25 mouse cellular contexts compared by ENCODE assay signal in the genomic region with DNA sequence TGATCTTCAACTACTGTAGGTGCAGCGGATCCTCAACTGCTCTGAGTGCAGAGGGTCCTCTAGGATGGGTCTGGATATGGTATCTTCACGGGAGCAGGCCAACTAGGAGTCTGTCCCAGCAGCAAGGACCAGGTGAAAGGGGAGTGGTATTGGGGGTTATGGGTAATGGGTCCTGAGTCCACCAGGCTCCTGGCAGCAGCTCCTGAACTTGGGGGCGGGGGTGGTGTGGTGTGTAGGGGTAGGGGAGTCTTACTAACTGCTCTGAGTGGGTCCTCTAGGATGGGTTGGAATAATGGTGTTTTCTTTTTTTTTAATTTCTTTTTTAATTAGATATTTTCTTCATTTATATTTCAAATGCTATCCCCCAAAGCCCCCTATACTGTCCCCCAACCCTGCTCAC.
DNase-seq lines count a peak whose midpoint lies in the region; ATAC-seq lines count a peak whose summit lies in the region.
"Had no signal": no experiment of that assay in that cellular context is flagged by ENCODE, and none has a peak within 500 bp of the region (broad histone marks: within the 10 kb centered on the region; RNA-seq: fewer than 3 reads in every experiment).

No protein-coding gene starts in this region.

- H3K4me1 ChIP-seq in hindbrain, embryonic 12.5 days, result no peaks in the 10 kb centered on the region
- H3K4me1 ChIP-seq in hindbrain, embryonic 11.5 days (replicated peaks; ENCODE audit: control insufficient read depth, insufficient read depth, low read length), result no peaks in the 10 kb centered on the region
- no peaks in the 10 kb centered on the region for H3K4me1 ChIP-seq in midbrain, embryonic 13.5 days (replicated peaks)
- no peaks in the 10 kb centered on the region for H3K4me1 ChIP-seq in midbrain, embryonic 11.5 days (ENCODE audit: control insufficient read depth, insufficient read depth, low read length)
- no peaks in the 10 kb centered on the region for H3K4me1 ChIP-seq in neural tube, embryonic 11.5 days (ENCODE audit: control insufficient read depth, insufficient read depth, low read length)
- H3K4me1 ChIP-seq in neural tube, embryonic 15.5 days, result no peaks in the 10 kb centered on the region
- H3K4me1 ChIP-seq: embryonic facial prominence, embryonic 15.5 days; hindbrain, embryonic 15.5 days had no signal

- H3K27me3 ChIP-seq in hindbrain, embryonic 12.5 days, result no peaks in the 10 kb centered on the region
- no peaks in the 10 kb centered on the region for H3K27me3 ChIP-seq in hindbrain, embryonic 11.5 days (ENCODE audit: control insufficient read depth, insufficient read depth, low read length)
- no peaks in the 10 kb centered on the region for H3K27me3 ChIP-seq in midbrain, embryonic 13.5 days
- no peaks in the 10 kb centered on the region for H3K27me3 ChIP-seq in midbrain, embryonic 11.5 days (ENCODE audit: control insufficient read depth, insufficient read depth, low read length)
- H3K27me3 ChIP-seq in neural tube, embryonic 11.5 days (ENCODE audit: control insufficient read depth, insufficient read depth, low read length), result no peaks in the 10 kb centered on the region
- no peaks in the 10 kb centered on the region for H3K27me3 ChIP-seq in neural tube, embryonic 15.5 days (replicated peaks)
- H3K27me3 ChIP-seq: embryonic facial prominence, embryonic 15.5 days; heart, embryonic 12.5 days; heart, embryonic 15.5 days; hindbrain, embryonic 15.5 days had no signal

- H3K4me2 ChIP-seq in hindbrain, embryonic 12.5 days (replicated peaks), result no peak overlapping the region
- no peak overlapping the region for H3K4me2 ChIP-seq in hindbrain, embryonic 11.5 days (replicated peaks; ENCODE audit: low read depth, low read length)
- H3K4me2 ChIP-seq in midbrain, embryonic 13.5 days (replicated peaks), result no peak overlapping the region
- H3K4me2 ChIP-seq in midbrain, embryonic 11.5 days, result no peak overlapping the region
- H3K4me2 ChIP-seq in neural tube, embryonic 11.5 days (ENCODE audit: low read depth), result no peak overlapping the region
- H3K4me2 ChIP-seq in neural tube, embryonic 15.5 days, result no peak overlapping the region
- H3K4me2 ChIP-seq: embryonic facial prominence, embryonic 15.5 days; heart, embryonic 12.5 days; heart, embryonic 15.5 days; hindbrain, embryonic 15.5 days had no signal

- no peaks in the 10 kb centered on the region for H3K9me3 ChIP-seq in hindbrain, embryonic 12.5 days (replicated peaks)
- H3K9me3 ChIP-seq in hindbrain, embryonic 11.5 days (ENCODE audit: control insufficient read depth, low read length), result no peaks in the 10 kb centered on the region
- H3K9me3 ChIP-seq in midbrain, embryonic 13.5 days, result no peaks in the 10 kb centered on the region
- no peaks in the 10 kb centered on the region for H3K9me3 ChIP-seq in midbrain, embryonic 11.5 days (ENCODE audit: control insufficient read depth, low read length)
- H3K9me3 ChIP-seq in neural tube, embryonic 11.5 days (ENCODE audit: control insufficient read depth, low read length), result no peaks in the 10 kb centered on the region
- H3K9me3 ChIP-seq in neural tube, embryonic 15.5 days (replicated peaks), result no peaks in the 10 kb centered on the region
- H3K9me3 ChIP-seq: embryonic facial prominence, embryonic 15.5 days; heart, embryonic 12.5 days; heart, embryonic 15.5 days; hindbrain, embryonic 15.5 days had no signal

- peaks cover 11% of the 10 kb centered on the region; the same call in 1 of the 2 replicates for H3K36me3 ChIP-seq in hindbrain, embryonic 12.5 days
- H3K36me3 ChIP-seq in hindbrain, embryonic 11.5 days (ENCODE audit: control insufficient read depth, insufficient read depth, low read length), result no peaks in the 10 kb centered on the region
- H3K36me3 ChIP-seq in midbrain, embryonic 13.5 days, result peaks cover 12% of the 10 kb centered on the region
- no peaks in the 10 kb centered on the region for H3K36me3 ChIP-seq in midbrain, embryonic 11.5 days (ENCODE audit: control insufficient read depth, insufficient read depth, low read length)
- no peaks in the 10 kb centered on the region for H3K36me3 ChIP-seq in neural tube, embryonic 11.5 days (ENCODE audit: control insufficient read depth, insufficient read depth, low read length)
- H3K36me3 ChIP-seq in neural tube, embryonic 15.5 days, result peaks cover 5% of the 10 kb centered on the region; the same call in 1 of the 2 replicates

- 96% methylated on average over 3 of the region's 3 CpGs for WGBS in hindbrain, embryonic 12.5 days
- WGBS in hindbrain, embryonic 11.5 days, result 88% methylated on average over 3 of the region's 3 CpGs
- 97% methylated on average over 3 of the region's 3 CpGs for WGBS in midbrain, embryonic 13.5 days
- 96% methylated on average over 3 of the region's 3 CpGs for WGBS in midbrain, embryonic 11.5 days
- 95% methylated on average over 3 of the region's 3 CpGs for WGBS in neural tube, embryonic 11.5 days
- WGBS in neural tube, embryonic 15.5 days, result 97% methylated on average over 3 of the region's 3 CpGs

- DNase-seq in hindbrain, embryonic 11.5 days (ENCODE audit: low spot score), result no peak
- no peak for DNase-seq in midbrain, embryonic 11.5 days (ENCODE audit: low spot score, missing footprints)
- DNase-seq in neural tube, embryonic 11.5 days (ENCODE audit: low spot score), result peak; percentile 2
- DNase-seq: adrenal gland, adult 2 months; adrenal gland, postnatal 14 days; cerebellum, adult 11 months; cerebellum, adult 2 months; cerebellum, adult 9-11 months; cerebellum, postnatal 25 days; embryo, embryonic 11 days; forebrain, postnatal 0 days; gastrocnemius, adult 2 months; gastrocnemius, postnatal 14 days; heart, adult 11 months; heart, postnatal 10 days; heart, postnatal 4 days had no signal

- no peak overlapping the region for H3K27ac ChIP-seq in hindbrain, embryonic 12.5 days
- H3K27ac ChIP-seq in hindbrain, embryonic 11.5 days (ENCODE audit: low read depth, low read length), result no peak overlapping the region
- H3K27ac ChIP-seq in midbrain, embryonic 13.5 days, result no peak overlapping the region
- H3K27ac ChIP-seq in midbrain, embryonic 11.5 days (ENCODE audit: low read depth, low read length), result no peak overlapping the region
- H3K27ac ChIP-seq in neural tube, embryonic 11.5 days (ENCODE audit: low read depth, low read length), result no peak overlapping the region
- no peak overlapping the region for H3K27ac ChIP-seq in neural tube, embryonic 15.5 days (replicated peaks)
- H3K27ac ChIP-seq: embryonic facial prominence, embryonic 15.5 days; gastrocnemius, adult 2 months; heart, embryonic 15.5 days; hindbrain, embryonic 15.5 days had no signal

- H3K9ac ChIP-seq in hindbrain, embryonic 12.5 days, result no peak overlapping the region
- H3K9ac ChIP-seq in hindbrain, embryonic 11.5 days (ENCODE audit: low read depth, low read length), result no peak overlapping the region
- no peak overlapping the region for H3K9ac ChIP-seq in midbrain, embryonic 13.5 days (replicated peaks)
- no peak overlapping the region for H3K9ac ChIP-seq in midbrain, embryonic 11.5 days (ENCODE audit: low read length)
- H3K9ac ChIP-seq in neural tube, embryonic 11.5 days (ENCODE audit: low read length), result no peak overlapping the region
- H3K9ac ChIP-seq in neural tube, embryonic 15.5 days (replicated peaks), result no peak overlapping the region
- H3K9ac ChIP-seq: embryonic facial prominence, embryonic 15.5 days; forebrain, postnatal 0 days; heart, embryonic 12.5 days; heart, embryonic 15.5 days; hindbrain, embryonic 15.5 days had no signal

- H3K4me3 ChIP-seq in hindbrain, embryonic 12.5 days, result no peak overlapping the region
- H3K4me3 ChIP-seq in hindbrain, embryonic 11.5 days (ENCODE audit: low read depth, low read length), result no peak overlapping the region
- H3K4me3 ChIP-seq in midbrain, embryonic 13.5 days (replicated peaks), result no peak overlapping the region
- H3K4me3 ChIP-seq in midbrain, embryonic 11.5 days (ENCODE audit: low read depth, low read length), result no peak overlapping the region
- no peak overlapping the region for H3K4me3 ChIP-seq in neural tube, embryonic 11.5 days (ENCODE audit: low read depth, low read length)
- H3K4me3 ChIP-seq in neural tube, embryonic 15.5 days (replicated peaks), result no peak overlapping the region
- H3K4me3 ChIP-seq: embryonic facial prominence, embryonic 15.5 days; gastrocnemius, adult 2 months; heart, embryonic 12.5 days; heart, embryonic 15.5 days; hindbrain, embryonic 15.5 days had no signal

- ATAC-seq in hindbrain, embryonic 12.5 days (ENCODE audit: low FRiP score), result 0 out of 2 replicates have a peak, but pooled peaks have one; percentile 50
- ATAC-seq in hindbrain, embryonic 11.5 days (ENCODE audit: low FRiP score), result no peak
- 0 out of 2 replicates have a peak, but pooled peaks have one; percentile 24 for ATAC-seq in midbrain, embryonic 13.5 days
- no peak for ATAC-seq in midbrain, embryonic 11.5 days (ENCODE audit: low FRiP score)
- no peak for ATAC-seq in neural tube, embryonic 11.5 days (ENCODE audit: insufficient read depth, low FRiP score, low TSS enrichment)
- no peak for ATAC-seq in neural tube, embryonic 15.5 days (ENCODE audit: low FRiP score)
- ATAC-seq: CD4-positive, CD25-positive, alpha-beta regulatory T cell, adult 4 months; forebrain, embryonic 14.5 days; forebrain, postnatal 0 days had no signal

Comparison
In these comparisons a context has a peak if more than half of its experiments do, and no peak if none do; other contexts are left out.
1. ATAC-seq: peak in hindbrain, embryonic 12.5 days (single experiment) and midbrain, embryonic 13.5 days (single experiment); none in hindbrain, embryonic 11.5 days (single experiment), midbrain, embryonic 11.5 days (single experiment), neural tube, embryonic 11.5 days (single experiment) and neural tube, embryonic 15.5 days (single experiment).